Mouse (Mus musculus): ENCODE data around the gene Ltc4s. TPM values are rescaled to one million over a fixed set of nuclear protein-coding genes. Genes with fewer than 3 reads are reported as not detected.

Gene Ltc4s
- total RNA-seq, 2 experiments from 2014 or later, result 0.89 to 2.7 TPM

DNA sequence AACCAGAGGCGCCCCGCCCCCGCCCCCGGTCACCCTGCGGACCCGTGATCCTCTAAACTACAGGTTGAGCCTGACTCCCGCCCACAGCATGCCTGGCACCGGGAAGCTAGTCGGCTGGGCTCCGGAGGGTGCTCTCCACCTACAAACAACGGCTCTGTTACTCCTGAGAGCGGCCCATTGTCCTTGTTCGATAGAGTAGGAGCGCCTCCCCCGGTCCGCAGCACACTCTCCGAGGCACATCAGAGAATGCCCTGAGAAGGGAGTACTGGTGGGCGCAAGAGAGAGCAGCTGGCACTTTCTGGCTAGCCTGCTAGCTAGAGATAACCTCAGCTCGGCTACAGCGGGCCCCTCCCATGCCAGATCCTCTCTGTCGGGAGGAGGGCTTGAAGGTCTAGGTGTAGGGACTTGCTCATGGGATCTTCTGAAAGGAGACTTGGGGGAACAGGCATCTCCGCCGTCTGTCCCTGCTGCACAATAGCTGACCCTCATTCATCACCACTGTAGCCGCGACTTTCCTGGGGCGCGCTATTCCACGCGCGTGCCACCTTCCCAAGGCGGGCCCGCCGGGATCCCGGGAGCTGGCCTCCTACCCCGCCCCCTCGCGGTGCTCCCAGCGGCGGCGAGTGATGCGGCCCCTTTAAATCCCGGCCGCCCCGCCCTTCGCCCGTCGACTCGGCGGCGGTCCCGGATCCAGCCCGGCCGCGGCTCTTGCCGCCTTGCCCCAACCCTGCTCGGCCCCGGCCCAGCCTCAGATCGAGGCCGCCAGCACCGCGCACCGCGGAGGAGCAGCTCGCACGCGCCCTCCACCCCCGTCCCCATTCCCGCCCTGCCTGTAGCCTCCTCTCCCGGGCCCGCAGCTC, 13.5 kb downstream of the Ltc4s start:
- DNase-seq (ENCODE audit: low spot score), result peak; percentile 87

DNA sequence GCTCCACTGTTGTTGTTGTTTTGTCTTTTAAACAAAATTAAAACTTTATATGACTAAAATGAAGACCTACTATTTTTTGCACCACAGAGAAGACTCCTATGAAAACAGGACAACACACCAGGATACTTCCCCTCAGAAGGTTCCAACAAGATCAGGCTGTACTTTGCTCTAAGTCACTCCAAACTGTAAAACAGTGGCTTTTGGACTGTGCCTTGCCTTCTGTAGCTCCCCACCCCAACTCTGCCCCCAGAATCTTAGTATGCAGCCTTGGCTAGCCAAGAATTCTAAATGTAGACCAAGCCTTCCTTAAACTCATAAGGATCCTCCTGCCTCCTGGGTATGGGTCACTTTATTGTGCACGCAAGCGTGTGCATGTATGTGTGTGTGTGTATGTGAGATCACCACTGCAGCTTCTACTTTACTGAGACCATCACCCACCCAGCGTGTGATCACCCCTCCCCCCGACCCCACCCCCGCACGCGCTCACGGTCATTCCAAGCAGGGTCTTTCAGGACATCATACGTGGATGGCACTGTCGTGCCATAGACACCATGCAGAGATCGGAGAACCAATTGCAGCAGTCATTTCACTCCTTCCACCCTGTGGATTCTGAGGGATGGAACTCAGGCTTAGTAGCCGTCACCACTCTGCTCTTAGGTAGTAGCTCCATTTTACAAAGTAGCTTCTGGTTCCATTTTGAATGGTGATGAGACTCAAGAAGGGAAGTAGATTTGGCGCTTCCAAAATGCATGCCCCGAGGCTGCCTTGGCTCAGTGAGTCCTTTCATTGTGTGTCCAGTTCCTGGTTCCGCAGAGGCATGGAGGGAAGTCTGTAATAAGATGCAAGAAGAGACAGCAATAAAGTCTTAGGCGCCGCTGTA, 14.4 kb downstream of the Ltc4s start:
- no peak for DNase-seq (ENCODE audit: low spot score)

DNA sequence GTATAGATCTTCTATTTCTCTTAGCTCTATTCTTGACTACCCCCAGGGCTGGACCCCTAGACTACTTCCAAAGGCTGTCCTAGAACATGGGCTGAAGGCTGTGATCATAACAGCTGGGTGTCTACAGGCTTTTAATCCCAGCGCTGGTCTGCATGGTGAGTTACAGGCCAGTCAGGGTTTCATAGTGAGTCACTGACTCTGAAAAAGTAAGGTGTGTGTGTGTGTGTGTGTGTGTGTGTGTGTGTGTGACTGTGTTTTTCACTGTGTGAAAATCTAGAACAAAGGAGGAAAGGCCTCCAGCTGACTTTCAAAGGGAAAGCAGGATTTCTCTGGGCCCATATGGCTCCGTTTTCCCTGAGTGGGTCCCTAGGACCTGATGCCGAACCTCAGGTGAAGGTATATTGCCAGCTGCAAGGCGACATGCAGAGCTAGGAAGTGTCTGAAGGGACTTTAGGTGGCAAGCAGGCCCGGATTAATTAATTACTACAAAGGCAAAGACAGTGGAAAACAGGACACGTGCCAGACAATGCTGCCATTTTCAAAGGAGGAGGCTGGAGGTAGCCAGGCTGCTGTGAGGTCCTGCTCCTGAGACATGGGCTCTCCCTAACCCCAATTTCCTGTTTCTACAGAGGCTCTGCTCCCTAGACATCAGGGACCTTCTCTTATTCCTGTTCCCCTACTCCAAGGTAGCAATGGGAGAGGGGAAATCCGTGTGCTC, 15.7 kb downstream of the Ltc4s start:
- DNase-seq (ENCODE audit: low spot score), result no peak

DNA sequence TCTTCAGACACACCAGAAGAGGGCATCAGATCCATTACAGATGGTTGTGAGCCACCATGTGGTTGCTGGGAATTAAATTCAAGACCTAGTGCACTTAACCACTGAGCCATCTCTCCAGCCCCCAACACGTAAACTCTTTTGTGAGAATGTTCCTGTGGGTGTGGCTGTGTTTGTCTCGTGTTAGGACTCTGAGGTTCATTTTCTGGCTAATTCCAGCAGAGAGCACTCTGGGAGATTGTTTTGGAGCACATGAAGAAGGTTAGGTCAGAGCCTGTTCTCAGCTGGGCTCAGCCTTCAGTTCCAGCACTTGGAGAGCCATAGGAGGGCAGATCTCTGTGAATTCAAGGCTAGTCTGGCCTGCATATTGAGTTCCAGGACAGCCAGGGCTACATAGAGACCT, 18.6 kb downstream of the Ltc4s start:
- no peak for DNase-seq (ENCODE audit: low spot score)

DNA sequence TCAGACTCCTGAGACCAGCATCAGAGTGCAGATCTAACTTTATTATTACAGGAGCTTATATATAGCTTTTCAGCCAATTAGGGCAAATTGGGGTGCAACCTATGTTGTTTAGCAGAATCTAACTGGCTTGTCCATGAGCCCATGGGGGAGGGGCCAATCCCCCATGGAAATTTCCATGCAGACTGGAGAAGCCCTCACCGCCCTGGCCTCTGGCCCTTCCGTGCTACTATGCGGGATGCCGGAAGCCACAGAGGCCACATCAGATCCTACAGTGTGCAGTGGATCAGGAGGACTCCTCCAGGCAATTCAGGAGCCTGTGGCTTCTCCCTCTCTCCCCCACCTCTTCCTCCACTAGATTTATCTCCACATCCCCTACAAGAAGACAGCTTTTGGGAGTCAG, 20.6 kb downstream of the Ltc4s start:
- no peak for DNase-seq (ENCODE audit: low spot score)

DNA sequence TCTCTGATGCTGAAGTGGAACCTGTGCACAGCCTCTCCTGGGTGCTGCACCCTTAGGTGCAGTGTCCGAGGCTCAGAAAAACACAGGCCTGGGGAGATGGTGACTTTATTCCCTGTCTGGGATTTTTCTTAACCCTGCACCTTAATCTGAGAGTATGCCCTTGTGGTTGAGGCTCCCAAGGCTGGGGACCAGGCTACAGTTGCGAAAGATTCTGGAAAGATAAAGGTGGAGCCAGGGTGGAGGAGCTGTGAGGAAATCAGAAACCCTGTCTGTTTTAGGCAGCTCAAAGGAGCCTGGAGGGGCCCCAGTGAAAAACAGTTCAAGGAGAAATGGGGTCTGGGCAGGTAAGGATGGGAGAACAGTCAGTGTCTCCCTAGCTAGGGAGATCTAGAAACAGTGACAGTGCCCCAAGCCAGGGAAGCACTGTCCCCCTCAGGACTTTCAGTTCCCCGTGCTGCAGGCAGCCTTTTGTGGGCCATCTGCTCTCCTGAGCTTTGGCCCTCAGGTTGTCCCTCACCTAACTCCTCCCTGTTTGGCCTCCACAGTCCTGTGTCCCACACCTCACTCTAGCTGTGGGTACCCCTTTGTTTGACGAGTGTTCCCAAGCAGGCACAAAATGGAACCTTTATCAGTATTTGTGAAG, 21.6 kb downstream of the Ltc4s start:
- no peak for DNase-seq (ENCODE audit: low spot score)

DNA sequence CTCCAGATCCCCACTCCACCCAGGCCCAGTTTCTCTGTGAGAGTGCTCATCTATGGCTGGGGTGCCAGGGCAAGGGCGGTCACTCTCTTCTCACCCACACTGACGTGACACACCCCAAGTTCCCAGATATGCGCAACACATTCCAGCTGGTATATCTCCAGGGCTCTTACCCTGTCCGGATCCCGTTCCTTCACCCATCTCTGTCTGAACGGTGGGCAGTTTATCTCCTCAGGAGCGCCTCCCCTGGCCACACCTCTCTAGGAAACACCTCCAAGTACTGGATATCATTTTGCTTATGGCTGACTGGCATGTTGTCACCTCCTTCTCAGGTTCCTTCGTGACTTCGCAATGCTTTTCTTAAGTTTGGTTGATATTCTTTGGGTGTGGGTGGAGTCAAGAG, 22.8 kb downstream of the Ltc4s start:
- no peak for DNase-seq (ENCODE audit: low spot score)

DNA sequence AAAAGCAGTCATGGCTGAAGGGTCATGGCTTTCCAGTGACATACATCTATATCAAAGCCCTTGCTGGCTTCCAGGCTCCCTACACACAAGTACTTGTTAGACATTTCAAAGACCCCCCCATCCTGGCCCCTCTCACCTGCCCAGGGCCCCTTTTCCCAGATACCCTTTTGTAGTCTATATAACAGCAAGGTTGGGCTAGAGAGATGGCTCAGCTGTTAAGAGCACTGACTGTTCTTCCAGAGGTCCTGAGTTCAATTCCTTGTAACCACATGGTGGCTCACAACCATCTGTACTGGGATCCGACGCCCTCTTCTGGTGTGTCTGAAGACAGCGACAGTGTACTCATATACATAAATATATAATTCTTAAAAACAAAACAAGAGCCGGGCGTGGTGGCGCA, 23.8 kb downstream of the Ltc4s start:
- no peak for DNase-seq (ENCODE audit: low spot score)

DNA sequence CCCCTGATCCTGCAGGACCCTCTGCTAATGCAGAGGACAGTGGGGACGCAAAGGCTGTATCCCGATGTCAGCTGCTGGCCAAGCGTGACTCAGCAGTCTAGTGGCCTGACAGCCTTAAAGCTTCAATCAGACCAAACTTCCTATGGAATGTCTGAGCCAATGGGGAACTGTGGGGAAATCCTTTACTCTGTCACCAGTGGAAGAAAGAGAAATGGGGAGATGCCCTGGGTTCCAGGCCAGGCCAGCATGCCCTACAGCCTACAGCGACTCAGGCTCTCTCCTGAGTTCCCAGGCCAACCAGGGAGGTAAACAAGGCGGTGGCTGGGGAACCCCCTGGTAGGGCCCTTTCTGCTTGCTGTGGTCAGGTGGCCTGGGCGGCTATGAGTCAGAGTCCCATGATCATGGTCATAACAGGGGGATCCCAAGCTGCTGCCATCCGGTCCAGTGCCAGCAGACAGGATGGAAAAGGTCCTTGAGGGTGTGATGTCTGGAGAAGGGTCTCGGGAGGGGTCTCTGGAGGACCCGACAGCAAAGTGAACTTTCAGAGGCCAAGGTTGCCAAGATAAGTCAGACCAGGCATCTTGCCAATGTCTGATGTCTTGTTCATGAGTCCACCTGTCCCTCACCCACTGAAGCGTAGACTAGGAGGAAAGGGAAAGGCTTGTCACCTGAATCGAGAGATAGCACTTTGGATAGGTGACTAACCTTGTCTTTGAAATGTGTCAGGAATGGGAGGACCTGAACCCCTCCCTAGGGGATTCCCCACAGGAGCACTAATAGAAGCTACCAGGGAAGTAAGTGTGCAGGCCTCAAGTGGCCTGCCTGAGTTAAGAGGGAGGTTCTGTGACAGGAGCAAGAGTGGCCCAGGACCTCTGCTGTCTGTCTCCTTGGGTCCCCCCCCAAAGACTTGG, 25.3 kb downstream of the Ltc4s start:
- peak; percentile 89 for DNase-seq (ENCODE audit: low spot score)

DNA sequence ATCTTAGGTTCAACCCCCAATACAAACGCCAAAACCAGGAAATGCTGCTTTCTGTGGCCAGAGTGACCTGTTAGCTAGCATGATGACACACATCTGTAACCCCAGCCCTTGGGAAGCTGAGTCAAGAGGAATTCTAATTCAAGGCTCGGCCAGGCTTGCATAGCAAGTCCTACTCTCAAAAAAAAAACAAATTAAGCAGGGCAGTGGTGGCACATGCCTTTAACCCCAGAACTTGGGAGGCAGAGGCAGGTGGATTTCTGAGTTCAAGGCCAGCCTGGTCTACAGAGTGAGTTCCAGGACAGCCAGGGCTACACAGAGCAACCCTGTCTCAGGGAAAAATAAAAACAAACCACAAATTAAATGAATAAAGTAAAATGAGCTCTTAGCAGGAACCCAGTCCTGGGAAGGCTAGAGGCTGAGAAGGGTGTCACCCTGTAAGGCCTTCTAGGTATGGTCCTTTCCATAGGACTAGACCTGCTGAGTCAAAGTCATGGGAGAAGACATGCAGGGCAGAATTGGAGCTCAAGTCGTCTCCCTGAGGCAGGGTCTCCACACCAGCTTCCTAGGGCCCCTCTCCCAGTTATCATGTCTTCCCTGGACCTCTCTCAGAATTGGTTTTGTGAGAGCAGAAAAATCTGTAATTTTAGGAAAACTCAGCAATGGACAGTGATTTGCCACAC, 26.2 kb downstream of the Ltc4s start:
- no peak for DNase-seq (ENCODE audit: low spot score)

DNA sequence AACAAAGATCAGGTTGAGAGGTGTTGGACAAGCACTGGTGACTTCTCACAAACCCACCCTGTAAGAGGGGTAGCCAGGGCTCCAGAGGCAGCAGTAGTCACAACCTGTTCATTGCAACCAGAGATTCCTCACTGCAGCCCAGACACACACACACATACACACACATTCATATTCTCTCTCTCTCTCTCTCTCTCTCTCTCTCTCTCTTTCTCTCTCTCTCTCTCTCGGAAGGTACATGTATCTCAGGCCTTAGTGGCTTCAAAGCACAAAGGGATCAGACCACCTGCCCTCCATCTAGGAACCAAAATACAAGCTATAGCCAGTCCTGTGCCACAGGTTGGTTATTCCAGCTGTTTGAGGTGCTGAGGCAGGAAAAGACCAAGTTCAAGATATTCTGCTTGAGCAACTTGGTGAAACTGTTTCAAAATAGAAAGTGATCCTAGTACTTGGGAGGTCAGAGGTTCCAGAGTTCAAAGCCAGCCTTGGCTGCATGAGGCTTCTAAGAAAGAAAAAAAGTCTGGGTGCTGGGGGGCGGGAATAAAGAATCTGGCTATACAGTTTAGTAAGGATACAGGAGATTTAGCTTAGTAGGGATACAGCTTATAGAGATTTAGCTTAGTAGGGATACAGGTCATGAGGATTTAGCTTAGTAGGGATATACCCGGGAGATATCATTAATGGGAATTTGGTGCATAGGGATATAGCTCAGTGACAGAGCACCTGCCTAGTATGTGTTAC, 26.9 kb downstream of the Ltc4s start:
- DNase-seq (ENCODE audit: low spot score), result no peak

DNA sequence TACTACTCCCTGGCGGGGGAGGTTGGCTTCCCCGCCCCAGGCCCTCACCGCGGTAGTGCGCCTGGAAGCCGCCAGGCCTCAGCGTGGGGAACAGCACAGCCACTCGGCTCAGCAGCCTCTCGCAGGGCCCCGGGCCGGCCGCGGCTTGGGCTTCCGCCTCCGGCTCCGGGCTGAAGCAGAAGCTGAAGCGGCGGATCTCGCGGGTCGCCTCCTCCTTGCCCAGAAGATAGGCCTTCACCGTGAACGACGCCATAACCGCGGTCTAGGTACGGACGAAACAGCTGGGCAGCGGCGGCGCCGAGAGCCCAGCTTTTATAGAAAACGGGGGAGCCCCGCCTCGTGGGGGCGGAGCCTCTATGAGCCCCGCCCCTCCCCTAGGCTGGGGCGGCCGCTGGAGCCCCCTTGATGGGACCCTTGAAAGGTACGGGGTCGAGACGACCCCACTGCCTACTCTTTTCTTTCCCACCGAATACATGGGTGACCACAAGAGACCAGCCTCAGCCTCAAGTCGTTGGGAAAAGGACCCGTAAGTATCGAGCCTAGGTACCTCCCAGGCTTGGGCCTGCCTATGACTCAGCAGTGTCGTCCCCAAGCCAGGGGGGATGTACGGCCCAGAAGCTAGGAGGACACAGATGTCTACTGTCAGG, 27.8 kb downstream of the Ltc4s start, which contains the start of the genes Sqstm1 and Mgat4b:
TSS of gene Sqstm1 (minus strand) at position 323 of the 647 bp plus-strand sequence.
TSS of gene Mgat4b (plus strand) at position 386 of the 647 bp plus-strand sequence.
- DNase-seq (ENCODE audit: low spot score), result peak; percentile 86

DNA sequence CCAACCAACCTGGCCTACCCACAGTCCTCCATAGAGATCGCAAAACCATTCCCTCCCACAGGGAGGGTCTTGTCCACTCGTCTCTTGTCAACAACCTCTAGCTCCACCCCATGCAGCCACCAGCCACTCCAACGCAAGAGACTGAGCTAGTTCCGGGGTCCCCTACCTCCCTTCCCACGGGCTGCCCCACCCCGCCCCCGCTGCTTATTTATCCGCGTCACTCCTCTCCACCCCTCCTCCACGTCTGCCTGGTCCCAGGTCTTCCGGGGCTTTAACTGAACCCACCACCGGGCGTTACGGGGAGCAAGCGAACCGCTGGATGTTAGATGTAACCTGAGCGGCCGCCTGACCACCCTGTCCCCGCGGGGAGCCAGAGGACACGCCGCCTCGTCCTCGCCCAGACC, 28.3 kb downstream of the Ltc4s start:
- peak; percentile 88 for DNase-seq (ENCODE audit: low spot score)

DNA sequence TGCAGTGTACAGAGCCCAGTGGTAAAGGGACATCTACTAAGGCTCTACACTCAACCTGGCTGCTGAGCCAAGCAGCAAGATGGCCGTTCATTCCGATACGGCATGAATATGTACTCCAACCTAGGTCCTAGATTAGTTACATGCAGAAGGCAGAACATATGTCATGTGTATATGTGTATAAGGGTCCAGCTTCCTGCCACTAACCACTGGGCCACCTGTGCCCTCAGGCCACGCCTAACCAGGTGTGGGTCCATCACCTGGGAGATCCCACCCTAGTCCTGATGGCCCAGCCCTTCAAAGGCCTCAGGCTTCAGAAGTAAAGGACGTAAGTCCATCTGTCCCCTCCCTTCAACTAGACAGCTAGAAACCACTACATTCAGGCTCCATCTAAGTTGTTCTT, 30.4 kb downstream of the Ltc4s start:
- DNase-seq (ENCODE audit: low spot score), result no peak

DNA sequence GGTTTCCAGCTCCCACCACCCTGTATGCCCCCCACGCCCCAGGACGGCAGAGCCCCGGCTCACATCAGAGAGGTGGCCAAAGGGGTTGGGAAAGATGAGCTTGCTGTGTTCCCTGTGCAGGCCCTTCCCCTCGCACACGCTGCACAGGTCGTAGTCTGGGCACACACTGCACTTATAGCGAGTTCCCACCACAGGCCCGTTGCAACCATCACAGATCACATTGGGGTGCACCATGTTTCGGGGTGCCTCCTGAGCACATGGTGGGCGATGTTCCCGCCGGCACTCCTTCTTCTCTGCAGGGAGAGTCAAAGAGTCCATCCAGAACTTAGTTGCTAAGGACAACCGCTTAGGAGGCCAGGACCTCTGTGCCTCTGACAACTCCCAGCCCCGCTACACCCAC, 31.1 kb downstream of the Ltc4s start:
- DNase-seq (ENCODE audit: low spot score), result no peak

DNA sequence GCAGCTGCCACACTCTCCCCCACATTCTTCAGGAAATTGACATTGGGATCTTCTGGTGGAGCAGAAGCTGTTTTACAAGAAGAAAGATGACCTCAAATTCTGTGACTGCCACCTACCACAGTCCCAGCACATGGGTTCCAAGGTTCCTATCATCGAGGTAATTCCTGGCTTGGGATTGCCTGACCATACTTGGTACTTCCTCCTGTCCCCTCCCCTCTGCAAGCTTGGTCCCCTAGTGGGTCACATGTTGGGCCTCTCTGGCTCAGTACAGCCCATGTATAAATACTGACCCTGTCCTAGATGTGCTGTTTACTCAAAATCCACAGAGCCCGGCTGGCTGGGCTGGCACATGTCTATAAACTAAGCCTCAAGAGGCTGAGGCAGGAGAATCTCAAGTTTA, 32.4 kb downstream of the Ltc4s start:
- no peak for DNase-seq (ENCODE audit: low spot score)

DNA sequence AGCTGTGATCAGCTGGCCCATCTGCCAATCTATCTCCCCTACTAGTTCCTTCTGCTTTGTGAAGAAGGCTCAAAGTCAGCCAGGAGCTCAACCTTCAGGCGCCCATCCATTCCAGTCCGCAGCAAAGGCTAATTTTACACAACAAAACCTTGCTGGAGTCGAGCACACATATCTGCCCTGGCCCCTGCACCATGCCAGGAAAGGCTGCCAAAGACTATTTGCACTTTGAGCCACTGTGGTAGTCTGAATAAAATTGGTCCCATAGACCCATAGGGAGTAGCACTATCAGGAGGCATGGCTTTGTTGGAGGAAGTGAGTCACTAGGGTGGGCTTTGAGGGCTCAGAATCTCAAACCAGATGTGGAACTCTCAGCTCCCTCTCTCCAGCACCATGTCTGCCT, 33.0 kb downstream of the Ltc4s start:
- peak; percentile 50 for DNase-seq (ENCODE audit: low spot score)

DNA sequence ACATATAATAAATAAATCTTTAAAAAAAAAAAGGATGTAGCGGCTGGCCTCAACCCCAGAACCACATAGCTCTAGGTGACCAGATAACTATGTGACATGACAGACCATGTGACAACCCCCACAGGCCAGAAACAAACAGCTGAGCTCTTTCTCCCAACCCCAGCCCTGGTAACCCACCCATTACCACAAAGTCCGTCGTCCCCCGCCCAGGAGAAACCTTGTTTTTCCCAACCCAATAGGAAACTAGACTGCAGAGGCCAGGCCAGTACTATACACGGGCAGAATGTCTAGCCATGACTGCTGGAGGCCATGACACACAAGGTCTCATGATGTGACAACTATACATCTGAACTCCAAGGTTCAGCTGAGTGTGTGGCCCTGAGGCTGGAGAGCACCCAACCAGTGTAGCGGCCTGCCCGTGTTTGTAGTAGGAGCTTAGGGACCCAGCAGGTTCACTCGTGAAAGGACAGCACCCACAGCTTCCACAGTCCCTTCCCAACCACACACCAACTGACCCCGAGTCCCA, 35.1 kb downstream of the Ltc4s start:
- no peak for DNase-seq (ENCODE audit: low spot score)
